Mouse (Mus musculus): ENCODE measurements at regions not wholly inside any gene's neighbourhood (a gene's known extent, or its start where the extent isn't known, plus 50 kb on each side); places are given as distances from the start of the nearest gene placed in this dataset.

DNA sequence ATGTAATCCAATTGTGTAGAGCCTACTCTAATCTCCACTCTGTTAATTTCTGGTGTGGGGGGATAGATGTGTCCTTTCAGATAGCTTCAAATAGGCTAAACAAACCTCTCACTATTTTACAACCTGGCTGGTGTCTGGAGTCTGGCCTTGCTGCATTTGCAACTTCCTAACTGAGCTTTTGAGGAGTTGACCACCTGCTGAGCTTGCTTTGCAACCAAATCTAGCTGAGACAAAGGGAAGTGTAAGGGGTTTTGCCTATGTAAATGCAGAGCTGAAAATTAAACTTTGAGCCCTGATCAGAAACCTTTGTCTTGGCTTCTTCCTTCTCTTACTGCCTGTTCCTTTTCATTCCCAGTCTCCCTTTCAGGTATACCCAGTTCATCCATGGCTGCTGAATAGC is 404.3 kb downstream of the Cetn3 start:
- Histone ChIP-seq H3K9me3 (ENCODE audit: low read length) (0 out of 2 replicates have a peak, but pooled peaks cover 2% of the 10 kb centered on the region), H3K4me1 (ENCODE audit: insufficient read depth, low read length) (no peaks in the 10 kb centered on the region), H3K9ac (replicated peaks; ENCODE audit: low read length) (no peak overlapping the region), H3K4me2 (ENCODE audit: low read depth, low read length) (no peak overlapping the region), H3K27ac (no peak overlapping the region), H3K36me3 (ENCODE audit: insufficient read depth, low read length) (no peaks in the 10 kb centered on the region), H3K27me3 (ENCODE audit: insufficient read depth, low read length) (no peaks in the 10 kb centered on the region), H3K4me3 (ENCODE audit: low read length) (no peak overlapping the region)
- DNase-seq (ENCODE audit: low spot score): no peak
- no peak for TF ChIP-seq CTCF (IDR thresholded peaks at IDR 0.05; ENCODE audit: low read depth)
- ATAC-seq: no peak

DNA sequence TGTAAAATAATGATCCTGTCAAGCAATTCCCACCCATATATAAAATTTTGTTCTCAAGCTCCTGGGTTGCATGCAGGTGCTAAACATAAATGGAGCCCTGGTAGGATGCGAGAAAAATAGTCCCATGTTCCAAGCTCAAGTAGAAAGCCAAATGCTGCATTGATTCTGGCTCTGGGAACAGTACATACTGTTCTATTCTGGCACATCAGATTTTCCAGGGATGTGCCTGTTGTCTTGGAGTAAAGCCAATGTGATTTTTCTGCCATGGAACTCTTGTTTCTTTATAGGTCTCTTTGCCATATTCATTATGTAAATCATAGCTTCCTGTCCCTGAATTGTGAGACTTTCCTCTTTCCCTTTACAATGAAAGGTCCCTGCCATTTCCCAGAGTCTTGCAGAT is 417.9 kb downstream of the Cetn3 start:
- ATAC-seq: no peak
- Histone ChIP-seq H3K36me3 (ENCODE audit: insufficient read depth, low read length) (no peaks in the 10 kb centered on the region), H3K4me2 (ENCODE audit: low read depth, low read length) (no peak overlapping the region), H3K27me3 (ENCODE audit: insufficient read depth, low read length) (no peaks in the 10 kb centered on the region), H3K27ac (no peak overlapping the region), H3K4me3 (ENCODE audit: low read length) (no peak overlapping the region), H3K9me3 (ENCODE audit: low read length) (no peaks in the 10 kb centered on the region), H3K9ac (replicated peaks; ENCODE audit: low read length) (no peak overlapping the region), H3K4me1 (ENCODE audit: insufficient read depth, low read length) (no peaks in the 10 kb centered on the region)
- DNase-seq (ENCODE audit: low spot score): peak; percentile 2
- WGBS: 78% methylated on average over 1 of the region's 1 CpGs
- TF ChIP-seq CTCF (IDR thresholded peaks at IDR 0.05; ENCODE audit: low read depth): no peak

DNA sequence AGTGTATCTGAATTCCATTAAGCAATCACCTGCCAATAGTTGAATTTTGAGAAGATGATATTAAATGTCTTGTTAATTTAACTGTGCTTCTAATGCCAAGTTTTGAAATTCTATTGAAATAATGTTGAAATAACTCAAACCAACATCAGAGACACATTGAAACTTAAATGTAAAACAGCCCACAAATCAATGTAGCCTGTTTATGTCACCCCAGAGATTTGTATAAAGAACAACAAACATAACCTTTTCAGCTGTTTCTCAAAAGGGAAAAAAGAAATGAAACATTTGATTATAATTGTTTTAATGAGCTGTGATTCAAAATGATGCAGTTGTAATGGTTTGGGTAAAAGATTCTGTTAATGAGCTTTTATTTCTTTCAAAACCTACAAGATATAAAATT is 442.6 kb downstream of the Cetn3 start:
- no peak overlapping the region for H3K27ac ChIP-seq
- H3K9ac ChIP-seq (replicated peaks; ENCODE audit: low read length): no peak overlapping the region
- no peaks in the 10 kb centered on the region for H3K27me3 ChIP-seq (ENCODE audit: insufficient read depth, low read length)
- H3K4me1 ChIP-seq (ENCODE audit: insufficient read depth, low read length): no peaks in the 10 kb centered on the region
- no peak for TF ChIP-seq CTCF (IDR thresholded peaks at IDR 0.05; ENCODE audit: low read depth)
- ATAC-seq (no peak), DNase-seq (ENCODE audit: low spot score) (no peak)
- no peak overlapping the region for H3K4me3 ChIP-seq (ENCODE audit: low read length)
- H3K4me2 ChIP-seq (ENCODE audit: low read depth, low read length): no peak overlapping the region
- no peaks in the 10 kb centered on the region for H3K9me3 ChIP-seq (ENCODE audit: low read length)
- no peaks in the 10 kb centered on the region for H3K36me3 ChIP-seq (ENCODE audit: insufficient read depth, low read length)

DNA sequence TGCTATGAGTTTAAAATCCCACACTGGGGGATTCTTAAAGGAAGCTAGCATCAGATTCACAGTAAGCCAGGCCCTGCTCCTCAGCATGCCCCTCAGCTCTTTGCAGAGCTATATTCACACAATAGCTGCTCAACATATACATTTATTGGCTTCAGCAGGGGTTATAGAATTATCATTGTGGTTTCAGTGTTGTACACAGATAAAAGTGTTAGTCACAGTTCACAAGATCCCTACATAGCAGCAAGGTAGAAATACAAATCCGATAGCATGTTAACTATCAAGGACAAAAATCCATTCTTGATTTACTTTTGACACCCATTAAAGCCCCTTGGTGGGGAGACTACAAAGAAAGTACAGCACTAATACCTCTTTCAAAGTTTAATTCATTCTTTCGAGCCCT is 451.0 kb downstream of the Cetn3 start:
- no peaks in the 10 kb centered on the region for H3K9me3 ChIP-seq (ENCODE audit: low read length)
- H3K27ac ChIP-seq: no peak overlapping the region
- ATAC-seq (no peak), DNase-seq (ENCODE audit: low spot score) (no peak)
- no peak for TF ChIP-seq CTCF (IDR thresholded peaks at IDR 0.05; ENCODE audit: low read depth)
- H3K4me2 ChIP-seq (ENCODE audit: low read depth, low read length): no peak overlapping the region
- H3K36me3 ChIP-seq (ENCODE audit: insufficient read depth, low read length): no peaks in the 10 kb centered on the region
- no peaks in the 10 kb centered on the region for H3K27me3 ChIP-seq (ENCODE audit: insufficient read depth, low read length)
- 76% methylated on average over 2 of the region's 2 CpGs for WGBS
- no peaks in the 10 kb centered on the region for H3K4me1 ChIP-seq (ENCODE audit: insufficient read depth, low read length)
- no peak overlapping the region for H3K9ac ChIP-seq (replicated peaks; ENCODE audit: low read length)
- no peak overlapping the region for H3K4me3 ChIP-seq (ENCODE audit: low read length)

DNA sequence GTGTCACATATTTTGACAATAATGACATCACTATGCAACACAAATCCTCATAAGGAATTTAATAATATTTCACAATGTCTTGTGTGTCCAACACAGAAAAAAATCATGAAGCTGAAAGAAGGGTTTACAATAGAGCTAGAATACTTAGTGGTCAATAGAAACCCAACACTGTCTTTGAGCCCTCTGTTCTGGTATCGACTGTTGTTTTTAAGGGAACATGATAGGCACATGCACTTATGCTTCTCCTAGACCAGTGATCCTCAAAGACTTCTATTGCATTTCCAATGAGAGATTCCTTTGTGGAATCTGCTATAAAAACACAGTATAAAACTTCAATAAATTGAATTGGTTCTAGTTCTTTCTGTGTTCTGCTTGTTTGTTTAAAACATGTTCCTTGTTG is 463.4 kb downstream of the Cetn3 start:
- Histone ChIP-seq H3K4me2 (ENCODE audit: low read depth, low read length) (no peak overlapping the region), H3K4me1 (ENCODE audit: insufficient read depth, low read length) (no peaks in the 10 kb centered on the region), H3K4me3 (ENCODE audit: low read length) (no peak overlapping the region), H3K27me3 (ENCODE audit: insufficient read depth, low read length) (no peaks in the 10 kb centered on the region), H3K9me3 (ENCODE audit: low read length) (no peaks in the 10 kb centered on the region), H3K9ac (replicated peaks; ENCODE audit: low read length) (no peak overlapping the region), H3K27ac (no peak overlapping the region), H3K36me3 (ENCODE audit: insufficient read depth, low read length) (no peaks in the 10 kb centered on the region)
- DNase-seq (ENCODE audit: low spot score) (no peak), ATAC-seq (no peak)
- TF ChIP-seq CTCF (IDR thresholded peaks at IDR 0.05; ENCODE audit: low read depth): no peak
- 88% methylated on average over 1 of the region's 1 CpGs for WGBS

DNA sequence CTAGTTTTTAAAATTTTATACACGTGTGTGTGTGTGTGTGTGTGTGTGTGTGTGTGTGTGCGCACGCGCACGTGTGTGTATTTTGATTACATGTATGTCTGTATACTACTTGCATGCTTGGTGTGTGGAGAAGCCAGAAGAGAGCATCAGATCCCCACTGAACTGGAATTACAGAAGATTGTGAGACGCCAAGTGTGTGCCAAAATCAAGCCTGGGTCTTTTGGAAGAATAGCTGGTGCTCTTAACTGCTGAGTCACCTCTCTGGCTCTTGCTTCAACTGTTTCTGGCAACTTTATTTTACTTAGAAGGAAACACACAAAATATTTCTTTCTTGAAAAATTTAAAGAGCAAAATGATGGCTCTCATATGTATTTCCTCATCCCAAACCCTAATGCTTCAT is 467.5 kb downstream of the Cetn3 start:
- 90% methylated on average over 6 of the region's 6 CpGs for WGBS
- TF ChIP-seq CTCF (IDR thresholded peaks at IDR 0.05; ENCODE audit: low read depth): no peak
- H3K9me3 ChIP-seq (ENCODE audit: low read length): no peaks in the 10 kb centered on the region
- DNase-seq (ENCODE audit: low spot score): no peak
- no peaks in the 10 kb centered on the region for H3K27me3 ChIP-seq (ENCODE audit: insufficient read depth, low read length)
- no peaks in the 10 kb centered on the region for H3K36me3 ChIP-seq (ENCODE audit: insufficient read depth, low read length)
- H3K4me2 ChIP-seq (ENCODE audit: low read depth, low read length): no peak overlapping the region
- no peak overlapping the region for H3K27ac ChIP-seq
- H3K4me1 ChIP-seq (ENCODE audit: insufficient read depth, low read length): no peaks in the 10 kb centered on the region
- H3K9ac ChIP-seq (replicated peaks; ENCODE audit: low read length): no peak overlapping the region
- ATAC-seq: no peak
- H3K4me3 ChIP-seq (ENCODE audit: low read length): no peak overlapping the region

DNA sequence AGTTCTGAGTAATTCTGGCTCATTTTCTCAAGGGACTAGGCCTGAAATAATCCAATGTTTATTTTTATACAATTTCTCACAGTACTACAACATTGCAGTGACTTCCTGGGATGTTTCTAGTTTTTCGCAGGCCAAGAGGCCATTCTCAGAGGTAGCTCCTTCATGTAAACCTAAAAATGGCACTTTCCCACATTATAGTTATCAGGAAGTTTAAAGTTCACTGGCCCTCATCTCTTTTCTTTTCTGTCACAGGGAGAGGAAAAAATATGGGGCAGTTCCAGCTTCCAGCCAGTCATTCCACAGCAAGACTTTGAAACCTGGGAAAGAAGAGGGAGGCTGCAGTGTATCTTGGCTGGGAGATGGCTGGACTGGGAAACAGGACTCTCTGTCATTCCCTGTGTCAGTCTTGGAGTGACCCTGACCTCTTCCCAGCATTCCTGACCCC is 475.6 kb downstream of the Cetn3 start:
- Histone ChIP-seq H3K27me3 (ENCODE audit: insufficient read depth, low read length) (no peaks in the 10 kb centered on the region), H3K9me3 (ENCODE audit: low read length) (no peaks in the 10 kb centered on the region), H3K9ac (replicated peaks; ENCODE audit: low read length) (no peak overlapping the region), H3K4me1 (ENCODE audit: insufficient read depth, low read length) (no peaks in the 10 kb centered on the region), H3K4me3 (ENCODE audit: low read length) (no peak overlapping the region), H3K27ac (no peak overlapping the region), H3K36me3 (ENCODE audit: insufficient read depth, low read length) (no peaks in the 10 kb centered on the region), H3K4me2 (ENCODE audit: low read depth, low read length) (no peak overlapping the region)
- no peak for TF ChIP-seq CTCF (IDR thresholded peaks at IDR 0.05; ENCODE audit: low read depth)
- no peak for DNase-seq (ENCODE audit: low spot score)
- ATAC-seq: no peak
- WGBS: 89% methylated on average over 1 of the region's 1 CpGs

All from hindbrain, postnatal 0 days (tissue).